Mouse (Mus musculus) lung, postnatal 0 days (tissue): ENCODE data around the gene Zc3h8.

Experiments used
- CTCF ChIP-seq: IDR thresholded peaks from 2 replicates; pipeline ENCODE4 v1.5.1; 2016; ENCODE audit warnings: antibody characterized with exemption, mild to moderate bottlenecking
- EP300 ChIP-seq: IDR thresholded peaks from 2 replicates; pipeline ENCODE4 v1.6.1; 2016; ENCODE audit warnings: antibody characterized with exemption, mild to moderate bottlenecking, control low read depth

- TF ChIP-seq CTCF = no peak
- TF ChIP-seq EP300 = no peak
These were observed 10.3 kb upstream of the Zc3h8 start for GRCm38 (mm10) chr2:128954186-128954585.
